Mouse (Mus musculus): ENCODE data around the gene Pex6. TPM values are rescaled to one million over a fixed set of nuclear protein-coding genes. Genes with fewer than 3 reads are reported as not detected.
"Not testable (repeated sequence)": the region's sequence is repeated elsewhere in the genome, so short reads cannot be mapped to it uniquely, and the experiment has no call there.

Pex6 gene
- polyA plus RNA-seq, 1 experiment: 1.5 TPM

DNA sequence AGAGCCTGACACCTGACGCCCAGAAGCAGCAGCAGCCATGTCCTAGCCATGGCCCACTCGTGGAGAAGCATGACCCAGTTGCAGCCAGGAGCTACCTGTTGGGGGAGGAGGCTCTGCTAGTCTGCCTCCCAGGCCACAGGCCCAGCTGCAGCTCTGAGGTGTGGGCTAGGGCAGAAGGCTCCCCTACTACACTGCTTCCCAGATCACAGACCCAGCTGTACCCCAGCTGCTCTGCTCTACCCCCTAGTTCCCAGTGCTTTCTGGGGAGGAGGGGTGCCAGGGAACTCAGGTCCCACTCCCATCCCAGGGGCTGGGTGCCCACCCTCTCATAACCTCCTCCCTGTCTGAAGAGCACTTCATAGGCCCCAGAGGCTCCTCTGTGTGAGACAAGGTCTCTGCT is 52.3 kb downstream of the Pex6 start, which contains the start of gene Ptcra:
Ptcra (minus strand) TSS at position 169 of the 400 bp plus-strand sequence.
- TF ChIP-seq TAL1 (IDR thresholded peaks at IDR 0.05; ENCODE audit: low read length): no peak
- no peak for TF ChIP-seq GATA1 (IDR thresholded peaks at IDR 0.05; ENCODE audit: low read length)
- no peak within 1 kb of the TSS for H3K4me3 ChIP-seq (replicated peaks)

DNA sequence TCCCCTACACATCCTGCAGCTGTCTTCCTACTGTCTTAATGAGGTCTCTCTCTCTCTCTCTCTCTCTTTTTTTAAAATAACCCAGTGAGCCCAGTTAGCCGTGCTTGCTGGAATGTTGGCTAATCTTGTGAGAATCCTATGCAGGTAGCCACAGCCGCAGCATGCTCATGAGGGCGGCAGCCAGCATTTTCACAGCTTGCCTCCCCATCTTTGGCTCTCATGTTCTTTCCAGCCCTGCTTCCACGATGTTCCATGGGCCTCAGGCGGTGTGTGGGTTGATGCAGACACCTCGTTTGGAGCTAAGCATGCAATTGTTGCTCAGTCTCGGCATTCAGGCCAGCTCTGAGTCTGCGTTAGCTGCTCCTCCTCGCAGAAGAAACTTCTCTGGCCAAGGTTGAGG is 53.7 kb downstream of the Pex6 start:
- H3K36me3 ChIP-seq (ENCODE audit: control insufficient read depth); H3K9me3 ChIP-seq (ENCODE audit: control insufficient read depth, low read length); H3K4me1 ChIP-seq (ENCODE audit: control insufficient read depth); H3K4me3 ChIP-seq (replicated peaks); H3K27me3 ChIP-seq (ENCODE audit: control insufficient read depth): not testable (repeated sequence)

More for the DNA sequence above, 52.3 kb downstream of the Pex6 start, which contains the start of gene Ptcra:
- Histone ChIP-seq H3K4me1 (ENCODE audit: control insufficient read depth) (no peaks in the 10 kb centered on the region), H3K27me3 (ENCODE audit: control insufficient read depth) (no peaks in the 10 kb centered on the region), H3K9me3 (ENCODE audit: control insufficient read depth, low read length) (no peaks in the 10 kb centered on the region), H3K36me3 (ENCODE audit: control insufficient read depth) (no peaks in the 10 kb centered on the region)

DNA sequence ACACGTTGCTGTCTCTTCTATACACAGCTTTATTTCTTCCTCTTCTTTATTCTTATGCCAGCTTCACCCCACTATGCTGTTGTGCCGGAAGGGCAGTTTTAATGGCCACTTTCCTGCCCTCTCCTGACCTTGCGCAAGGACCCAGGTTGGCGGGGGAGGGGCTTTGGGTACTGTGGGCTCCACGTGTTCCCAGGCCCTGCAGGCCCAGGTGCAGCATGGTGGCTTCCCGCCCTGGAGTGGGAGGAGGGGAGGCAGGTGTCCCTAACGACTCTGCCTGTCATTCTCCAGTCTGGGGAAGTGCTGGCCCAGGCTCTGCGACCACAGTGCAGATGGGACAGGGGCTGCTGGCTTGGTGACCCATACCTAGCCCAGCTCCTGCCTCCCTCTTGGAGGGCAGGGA is 56.6 kb downstream of the Pex6 start:
- no peak for TF ChIP-seq GATA1 (IDR thresholded peaks at IDR 0.05; ENCODE audit: low read length)
- no peak for TF ChIP-seq TAL1 (IDR thresholded peaks at IDR 0.05; ENCODE audit: low read length)
- H3K4me3 ChIP-seq (replicated peaks): no peak overlapping the region
- no peaks in the 10 kb centered on the region; the same call in 1 of the 2 replicates for H3K36me3 ChIP-seq (ENCODE audit: control insufficient read depth)
- no peaks in the 10 kb centered on the region for H3K27me3 ChIP-seq (ENCODE audit: control insufficient read depth)
- peaks cover 15% of the 10 kb centered on the region for H3K4me1 ChIP-seq (ENCODE audit: control insufficient read depth)
- H3K9me3 ChIP-seq (ENCODE audit: control insufficient read depth, low read length): no peaks in the 10 kb centered on the region

GRCm38 (mm10) chr17:46770546-46770945 is 59.3 kb downstream of the Pex6 start:
- Histone ChIP-seq H3K36me3 (ENCODE audit: control insufficient read depth) (peaks cover 17% of the 10 kb centered on the region), H3K4me3 (replicated peaks) (no peak overlapping the region), H3K9me3 (ENCODE audit: control insufficient read depth, low read length) (no peaks in the 10 kb centered on the region), H3K27me3 (ENCODE audit: control insufficient read depth) (no peaks in the 10 kb centered on the region), H3K4me1 (ENCODE audit: control insufficient read depth) (peaks cover 29% of the 10 kb centered on the region)
- TF ChIP-seq TAL1 (IDR thresholded peaks at IDR 0.05; ENCODE audit: low read length) (no peak), GATA1 (IDR thresholded peaks at IDR 0.05; ENCODE audit: low read length) (no peak)

GRCm38 (mm10) chr17:46771025-46771424 is 59.8 kb downstream of the Pex6 start:
- no peak overlapping the region for H3K4me3 ChIP-seq (replicated peaks)
- peaks cover 22% of the 10 kb centered on the region for H3K36me3 ChIP-seq (ENCODE audit: control insufficient read depth)
- no peaks in the 10 kb centered on the region for H3K9me3 ChIP-seq (ENCODE audit: control insufficient read depth, low read length)
- no peaks in the 10 kb centered on the region for H3K27me3 ChIP-seq (ENCODE audit: control insufficient read depth)
- TF ChIP-seq GATA1 (IDR thresholded peaks at IDR 0.05; ENCODE audit: low read length) (no peak), TAL1 (IDR thresholded peaks at IDR 0.05; ENCODE audit: low read length) (no peak)
- peaks cover 29% of the 10 kb centered on the region for H3K4me1 ChIP-seq (ENCODE audit: control insufficient read depth)

DNA sequence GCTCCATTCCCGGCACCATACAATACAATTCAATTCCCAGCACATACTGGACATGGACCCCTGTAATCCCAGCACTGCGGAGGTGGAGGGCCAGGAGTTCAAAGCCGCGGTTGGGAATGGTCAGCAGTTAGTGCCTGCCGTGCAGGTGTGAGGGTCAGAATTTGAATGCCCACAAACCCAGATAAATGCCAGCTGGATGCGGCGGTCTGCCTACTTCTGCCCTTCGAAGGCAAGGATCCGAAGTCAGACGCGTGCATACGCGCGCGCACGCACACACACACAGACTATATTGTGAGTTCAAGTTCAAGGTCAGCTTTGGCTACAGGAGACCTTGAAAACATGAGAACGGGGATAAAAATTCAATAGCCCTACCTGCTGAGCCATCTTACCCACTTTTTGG is 60.4 kb downstream of the Pex6 start:
- Histone ChIP-seq H3K4me3 (replicated peaks) (peak overlapping the region; percentile 93), H3K36me3 (ENCODE audit: control insufficient read depth) (peaks cover 28% of the 10 kb centered on the region), H3K9me3 (ENCODE audit: control insufficient read depth, low read length) (no peaks in the 10 kb centered on the region), H3K27me3 (ENCODE audit: control insufficient read depth) (no peaks in the 10 kb centered on the region), H3K4me1 (ENCODE audit: control insufficient read depth) (peaks cover 29% of the 10 kb centered on the region)
- TF ChIP-seq GATA1 (IDR thresholded peaks at IDR 0.05; ENCODE audit: low read length) (no peak), TAL1 (IDR thresholded peaks at IDR 0.05; ENCODE audit: low read length) (no peak)

GRCm38 (mm10) chr17:46772038-46772403 is 60.8 kb downstream of the Pex6 start:
- H3K4me1 ChIP-seq (ENCODE audit: control insufficient read depth): peaks cover 29% of the 10 kb centered on the region
- TF ChIP-seq TAL1 (IDR thresholded peaks at IDR 0.05; ENCODE audit: low read length) (no peak), GATA1 (IDR thresholded peaks at IDR 0.05; ENCODE audit: low read length) (no peak)
- peak overlapping the region; percentile 93 for H3K4me3 ChIP-seq (replicated peaks)
- no peaks in the 10 kb centered on the region for H3K9me3 ChIP-seq (ENCODE audit: control insufficient read depth, low read length)
- no peaks in the 10 kb centered on the region for H3K27me3 ChIP-seq (ENCODE audit: control insufficient read depth)
- peaks cover 30% of the 10 kb centered on the region for H3K36me3 ChIP-seq (ENCODE audit: control insufficient read depth)

DNA sequence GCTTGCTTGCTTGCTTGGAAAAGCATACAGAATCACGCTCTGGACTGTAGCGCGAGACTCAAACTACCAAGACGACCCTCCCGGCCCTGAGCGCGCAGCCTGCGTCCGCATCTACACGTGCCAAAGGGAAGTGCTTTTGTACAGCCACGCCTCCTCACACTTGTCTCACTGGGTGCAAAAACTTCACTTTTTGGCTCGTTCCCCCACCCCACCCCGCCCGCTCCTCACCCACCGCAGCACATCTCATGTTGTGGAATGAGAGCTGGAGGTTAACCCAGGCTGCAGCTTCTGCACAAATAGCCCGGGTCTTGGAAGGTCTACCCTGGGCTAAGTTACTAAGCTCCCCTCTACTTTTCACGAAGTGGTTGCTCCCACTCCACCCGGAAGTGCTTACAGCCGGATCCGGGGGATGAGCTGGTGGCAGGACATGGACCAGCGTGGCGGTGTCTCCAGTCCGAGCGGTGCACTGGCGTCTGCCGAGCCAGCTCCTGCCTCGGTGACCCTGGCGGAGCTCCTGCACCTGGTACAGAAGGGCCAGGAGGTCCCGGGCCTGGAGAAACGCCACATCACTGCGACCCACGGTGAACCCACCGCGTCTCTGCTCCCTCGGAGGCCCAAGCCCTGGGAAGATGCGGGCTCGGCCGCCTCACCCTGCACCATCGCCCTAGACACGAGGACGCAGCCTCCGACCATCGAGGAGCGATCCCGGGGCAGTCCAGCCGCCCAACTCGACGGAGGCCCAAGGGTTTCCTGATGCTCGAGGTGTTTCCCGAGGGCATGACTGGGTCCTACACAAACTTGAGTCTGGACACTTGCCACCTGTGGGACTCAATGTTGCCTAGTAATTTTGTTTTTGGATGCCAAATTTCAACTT is 61.4 kb downstream of the Pex6 start, which contains the start of gene 2310039H08Rik:
2310039H08Rik (plus strand) TSS at position 232 of the 874 bp plus-strand sequence.
- Histone ChIP-seq H3K4me3 (replicated peaks) (peak within 1 kb of the TSS; percentile 93), H3K9me3 (ENCODE audit: control insufficient read depth, low read length) (no peaks in the 10 kb centered on the region), H3K36me3 (ENCODE audit: control insufficient read depth) (peaks cover 36% of the 10 kb centered on the region), H3K27me3 (ENCODE audit: control insufficient read depth) (no peaks in the 10 kb centered on the region), H3K4me1 (ENCODE audit: control insufficient read depth) (peaks cover 29% of the 10 kb centered on the region)
- TF ChIP-seq GATA1 (IDR thresholded peaks at IDR 0.05; ENCODE audit: low read length) (no peak), TAL1 (IDR thresholded peaks at IDR 0.05; ENCODE audit: low read length) (no peak)

GRCm38 (mm10) chr17:46773278-46774130 is 62.2 kb downstream of the Pex6 start:
- H3K27me3 ChIP-seq (ENCODE audit: control insufficient read depth): no peaks in the 10 kb centered on the region
- peaks cover 45% of the 10 kb centered on the region for H3K36me3 ChIP-seq (ENCODE audit: control insufficient read depth)
- TF ChIP-seq TAL1 (IDR thresholded peaks at IDR 0.05; ENCODE audit: low read length) (no peak), GATA1 (IDR thresholded peaks at IDR 0.05; ENCODE audit: low read length) (no peak)
- peaks cover 29% of the 10 kb centered on the region for H3K4me1 ChIP-seq (ENCODE audit: control insufficient read depth)
- peak overlapping the region; percentile 93 for H3K4me3 ChIP-seq (replicated peaks)
- no peaks in the 10 kb centered on the region for H3K9me3 ChIP-seq (ENCODE audit: control insufficient read depth, low read length)

Data from erythroblast, embryonic 14.5 days (primary cell).